In genomic region chr8:111075926-111076325, GRCm38 (mm10) we compare ENCODE assay signal across 29 mouse cellular contexts. TPM values are rescaled to one million over a fixed set of nuclear protein-coding genes. Genes with fewer than 3 reads are reported as not detected.
DNase-seq lines count a peak whose midpoint lies in the region; TF ChIP-seq lines count a peak whose summit lies in the region.
"Had no signal": no experiment of that assay in that cellular context is flagged by ENCODE, and none has a peak within 500 bp of the region (broad histone marks: within the 10 kb centered on the region; RNA-seq: fewer than 3 reads in every experiment).

No protein-coding gene starts in this region.

- peak overlapping the region; percentile 72; the same call in 1 of the 2 replicates for H3K27ac ChIP-seq in layer of hippocampus, adult 2 months
- H3K27ac ChIP-seq: embryonic facial prominence, embryonic 10.5 days; forebrain, embryonic 15.5 days; gastrocnemius, adult 2 months; hindbrain, embryonic 13.5 days; neural tube, embryonic 13.5 days had no signal

- intact Hi-C loops in left cerebral cortex, postnatal 25 days (cut with DNase I): no loop called here
- intact Hi-C loops in left cerebral cortex, postnatal 10 days (cut with DNase I): no loop called here

- TF ChIP-seq CTCF in layer of hippocampus, adult 2 months (conservative IDR thresholded peaks at IDR 0.05): no peak

- peak; percentile 50 to 87 for DNase-seq in left cerebral cortex, postnatal 25 days (ENCODE audit: low spot score in 2 of 2)
- no peak for DNase-seq in left cerebral cortex, postnatal 10 days (ENCODE audit: extremely low spot score in 1 of 2, low spot score in 2 of 2)
- peak; percentile 66 to 67 for DNase-seq in layer of hippocampus, adult 2 months (ENCODE audit: low spot score in 2 of 2)
- DNase-seq in layer of hippocampus, postnatal 25 days (ENCODE audit: extremely low spot score in 1 of 2, low spot score in 1 of 2): peak; percentile 21 to 28
- peak; percentile 56 to 61 for DNase-seq in right cerebral cortex, postnatal 36 days (ENCODE audit: low spot score in 2 of 2)
- DNase-seq in retina, embryonic 14.5 days (ENCODE audit: low spot score): no peak
- no peak for DNase-seq in lung, adult 18-20 months
- DNase-seq: adrenal gland, adult 2 months; cerebellum, adult 11-12 months; cerebellum, postnatal 10 days; gastrocnemius, adult 2 months; kidney, adult 11 months; kidney, postnatal 4 days; lung, postnatal 14 days; midbrain, embryonic 14.5 days; thymus, adult 18-20 months; thymus, postnatal 36 days had no signal

- H3K4me3 ChIP-seq in layer of hippocampus, adult 2 months: no peak overlapping the region
- H3K4me3 ChIP-seq: embryonic facial prominence, embryonic 10.5 days; forebrain, embryonic 15.5 days; gastrocnemius, adult 2 months; hindbrain, embryonic 13.5 days; megakaryocyte, embryonic 14.5 days; myocyte; neural tube, embryonic 13.5 days had no signal

RNA-seq across cellular contexts. Expression of gene Clec18a, which starts 16.3 kb away (rescaled TPM):
- 1 to 10 TPM; 2.7 TPM for total RNA-seq in left cerebral cortex, postnatal 25 days (2021)
- total RNA-seq in left cerebral cortex, postnatal 10 days (2021): under 1 TPM in 1 of 2 experiments, not detected in 1; 0.26 TPM
- 1 to 10 TPM; 1.3 to 1.5 TPM for total RNA-seq in layer of hippocampus, adult 2 months (2021)
- 1 to 10 TPM; 1.5 to 1.8 TPM for total RNA-seq in layer of hippocampus, postnatal 25 days (2021)
- total RNA-seq: liver, adult 2 months; MEL had no signal

RNA-seq across cellular contexts. Expression of gene Pdpr, which starts 18.5 kb away (rescaled TPM):
- total RNA-seq in left cerebral cortex, postnatal 25 days (2021): 10 to 100 TPM; 26.9 to 27.5 TPM
- total RNA-seq in left cerebral cortex, postnatal 10 days (2021): 10 to 100 TPM; 28.6 to 30.8 TPM
- 10 to 100 TPM; 25.8 to 29.9 TPM for total RNA-seq in layer of hippocampus, adult 2 months (2021)
- 10 to 100 TPM; 27.2 to 31.4 TPM for total RNA-seq in layer of hippocampus, postnatal 25 days (2021)

RNA-seq across cellular contexts. Expression of gene Exosc6, which starts 19.8 kb away (rescaled TPM):
- total RNA-seq in left cerebral cortex, postnatal 25 days (2021): not detected
- not detected for total RNA-seq in left cerebral cortex, postnatal 10 days (2021)
- not detected for total RNA-seq in layer of hippocampus, adult 2 months (2021)
- total RNA-seq in layer of hippocampus, postnatal 25 days (2021): not detected
- total RNA-seq: adrenal gland, adult 2 months; adrenal gland, postnatal 4 days; gastrocnemius, adult 2 months; gastrocnemius, postnatal 4 days; heart, adult 8-10 months; heart, postnatal 25 days; liver, adult 2 months had no signal

RNA-seq across cellular contexts. Expression of gene Aars, which starts 43.0 kb away (rescaled TPM):
- 10 to 100 TPM; 94.3 to 95.5 TPM for total RNA-seq in left cerebral cortex, postnatal 25 days (2021)
- 100 to 1,000 TPM in 1 of 2 experiments, 10 to 100 TPM in 1; 96.8 to 102 TPM for total RNA-seq in left cerebral cortex, postnatal 10 days (2021)
- 10 to 100 TPM; 79.5 to 86.3 TPM for total RNA-seq in layer of hippocampus, adult 2 months (2021)
- 10 to 100 TPM; 79.5 to 85.2 TPM for total RNA-seq in layer of hippocampus, postnatal 25 days (2021)

RNA-seq across cellular contexts. Expression of gene Ddx19b, which starts 44.4 kb away (rescaled TPM):
- 10 to 100 TPM; 24.4 to 27.4 TPM for total RNA-seq in left cerebral cortex, postnatal 25 days (2021)
- 10 to 100 TPM; 27.2 to 28.2 TPM for total RNA-seq in left cerebral cortex, postnatal 10 days (2021)
- 10 to 100 TPM; 17.1 to 17.3 TPM for total RNA-seq in layer of hippocampus, adult 2 months (2021)
- total RNA-seq in layer of hippocampus, postnatal 25 days (2021): 10 to 100 TPM; 20.4 to 22.2 TPM

Comparison
In these comparisons a context has a peak if more than half of its experiments do, and no peak if none do; other contexts are left out.
1. DNase-seq: peak in left cerebral cortex, postnatal 25 days (2 of 2), layer of hippocampus, adult 2 months (2 of 2), layer of hippocampus, postnatal 25 days (2 of 2) and right cerebral cortex, postnatal 36 days (2 of 2); none in left cerebral cortex, postnatal 10 days (0 of 2), retina, embryonic 14.5 days (single experiment) and lung, adult 18-20 months (0 of 2).